Mouse (Mus musculus) kidney, postnatal 0 days (tissue): ENCODE measurements around the gene Mycbp2. TPM values are rescaled to one million over a fixed set of nuclear protein-coding genes. Genes with fewer than 3 reads are reported as not detected.
A peak's percentile ranks its signal among the peaks of the same experiment; 100 is the strongest.

ENCODE experiments used
- ATAC-seq: fragments of 200-750 bp; cut with Nextera tagmentation; replicated peaks from 2 replicates; pipeline ENCODE4 v1.8.0; 2017; ENCODE audit warnings: low read depth, moderate number of reproducible peaks, moderate TSS enrichment, moderate library complexity; ENCODE audit not compliant: low FRiP score
- DNase-seq: peaks from one replicate; pipeline ENCODE4 v3.0.0-alpha.2; 2016; ENCODE audit warnings: low spot score
- H3K27ac ChIP-seq: fragments of 300-500 bp; sonication (generic); 2 replicates; pipeline ENCODE4 v1.5.1; 2014; ENCODE audit warnings: mild to moderate bottlenecking
- H3K27me3 ChIP-seq: fragments of 300-500 bp; sonication (generic); 2 replicates; pipeline ENCODE4 v1.6.1; 2014; ENCODE audit warnings: low read length, mixed read lengths; ENCODE audit not compliant: insufficient read depth
- H3K36me3 ChIP-seq: fragments of 300-500 bp; sonication (generic); 2 replicates; pipeline ENCODE4 v1.6.1; 2014; ENCODE audit warnings: low read length, mixed read lengths; ENCODE audit not compliant: insufficient read depth
- H3K4me1 ChIP-seq: fragments of 300-500 bp; sonication (generic); replicated peaks from 2 replicates; pipeline ENCODE4 v1.6.1; 2014; ENCODE audit warnings: antibody characterized with exemption, low read length, mixed read lengths; ENCODE audit not compliant: insufficient read depth
- H3K4me2 ChIP-seq: fragments of 300-500 bp; sonication (generic); 2 replicates; pipeline ENCODE4 v1.6.1; 2014; ENCODE audit warnings: mild to moderate bottlenecking, low read length, moderate library complexity, mixed read lengths
- H3K4me3 ChIP-seq: fragments of 300-500 bp; sonication (generic); replicated peaks from 2 replicates; pipeline ENCODE4 v1.5.1; 2014; ENCODE audit warnings: low read depth, low read length
- H3K9ac ChIP-seq: fragments of 300-500 bp; sonication (generic); 2 replicates; pipeline ENCODE4 v1.6.1; 2014; ENCODE audit warnings: low read depth, low read length
- H3K9me3 ChIP-seq: fragments of 300-500 bp; sonication (generic); replicated peaks from 2 replicates; pipeline ENCODE4 v1.6.1; 2016; ENCODE audit warnings: low read length, inconsistent platforms, mixed read lengths
- CTCF ChIP-seq: IDR thresholded peaks from 2 replicates; pipeline ENCODE4 v1.5.1; 2016; ENCODE audit warnings: antibody characterized with exemption, low read depth, mild to moderate bottlenecking, moderate library complexity
- WGBS: fragments of 180-500 bp; shearing (Covaris S2); extraction: QIAGEN DNeasy Blood & Tissue Kit; methylation state at CpG from one replicate; pipeline ENCODE4 v1.1.7; 2014; 5-methylcytosine and 5-hydroxymethylcytosine counted together
- polyA plus RNA-seq: library from polyadenylated mRNA; unstranded; fragments of >200 nt; fragmentation: Nextera tagmentation; extraction: Ambion mirVana; gene quantifications from 2 replicates; pipeline ENCODE4 v1.2.1, GENCODE M21; 2015

Gene Mycbp2
- polyA plus RNA-seq, 1 experiment from 2014 or later: 19.2 TPM

GRCm38 (mm10) chr14:103073825-103074224 is 272.8 kb downstream of the Mycbp2 start:
- peaks cover 27% of the 10 kb centered on the region; the same call in 1 of the 2 replicates for H3K36me3 ChIP-seq
- no peak overlapping the region for H3K27ac ChIP-seq
- H3K4me3 ChIP-seq: no peak overlapping the region
- no peak overlapping the region for H3K4me2 ChIP-seq
- ATAC-seq: no peak
- no peak for DNase-seq
- TF ChIP-seq CTCF: no peak
- H3K4me1 ChIP-seq: no peaks in the 10 kb centered on the region
- no peaks in the 10 kb centered on the region for H3K9me3 ChIP-seq
- no peak overlapping the region for H3K9ac ChIP-seq
- WGBS: 94% methylated on average over 8 of the region's 8 CpGs
- H3K27me3 ChIP-seq: no peaks in the 10 kb centered on the region

- no peaks in the 10 kb centered on the region for H3K4me1 ChIP-seq
- H3K27ac ChIP-seq: no peak overlapping the region
- 90% methylated on average over 4 of the region's 4 CpGs for WGBS
- peaks cover 23% of the 10 kb centered on the region; the same call in 1 of the 2 replicates for H3K36me3 ChIP-seq
- no peak overlapping the region for H3K9ac ChIP-seq
- no peak overlapping the region for H3K4me2 ChIP-seq
- DNase-seq (no peak), ATAC-seq (no peak)
- H3K4me3 ChIP-seq: no peak overlapping the region
- no peaks in the 10 kb centered on the region for H3K9me3 ChIP-seq
- H3K27me3 ChIP-seq: no peaks in the 10 kb centered on the region
- no peak for TF ChIP-seq CTCF
Observed at GRCm38 (mm10) chr14:103072731-103073130, 273.9 kb downstream of the Mycbp2 start.

- Histone ChIP-seq H3K4me2 (0 out of 2 replicates have a peak overlapping the region, but pooled peaks have one; percentile 77), H3K4me3 (no peak overlapping the region), H3K9ac (no peak overlapping the region), H3K36me3 (peaks cover 17% of the 10 kb centered on the region; the same call in 1 of the 2 replicates), H3K27ac (no peak overlapping the region), H3K27me3 (no peaks in the 10 kb centered on the region), H3K9me3 (no peaks in the 10 kb centered on the region), H3K4me1 (no peaks in the 10 kb centered on the region)
- ATAC-seq: no peak
- TF ChIP-seq CTCF: no peak
- no peak for DNase-seq
- 91% methylated on average over 12 of the region's 12 CpGs for WGBS
Observed at GRCm38 (mm10) chr14:103071471-103071870, 275.1 kb downstream of the Mycbp2 start.

- TF ChIP-seq CTCF: no peak
- ATAC-seq (no peak), DNase-seq (no peak)
- peak overlapping the region; percentile 77 for H3K4me2 ChIP-seq
- H3K4me3 ChIP-seq: peak overlapping the region; percentile 70
- H3K36me3 ChIP-seq: peaks cover 17% of the 10 kb centered on the region; the same call in 1 of the 2 replicates
- H3K27me3 ChIP-seq: no peaks in the 10 kb centered on the region
- H3K9me3 ChIP-seq: no peaks in the 10 kb centered on the region
- peak overlapping the region; percentile 89 for H3K27ac ChIP-seq
- WGBS: 3% methylated on average over 10 of the region's 10 CpGs
- peak overlapping the region; percentile 74 for H3K9ac ChIP-seq
- no peaks in the 10 kb centered on the region for H3K4me1 ChIP-seq
Observed at GRCm38 (mm10) chr14:103070790-103071189, 275.8 kb downstream of the Mycbp2 start.

- Histone ChIP-seq H3K27ac (peak within 1 kb of the TSS; percentile 89), H3K9ac (peak within 1 kb of the TSS; percentile 74), H3K4me2 (peak within 1 kb of the TSS; percentile 77), H3K4me1 (no peaks in the 10 kb centered on the region), H3K9me3 (no peaks in the 10 kb centered on the region), H3K36me3 (peaks cover 17% of the 10 kb centered on the region; the same call in 1 of the 2 replicates), H3K4me3 (peak within 1 kb of the TSS; percentile 70), H3K27me3 (no peaks in the 10 kb centered on the region)
- ATAC-seq (peak; percentile 98), DNase-seq (peak; percentile 95)
- WGBS: under 1% methylated on average over 65 of the region's 65 CpGs
- peak; percentile 61 for TF ChIP-seq CTCF
Observed at GRCm38 (mm10) chr14:103069864-103070611, 276.6 kb downstream of the Mycbp2 start, which contains the start of gene Cln5. Cln5 (plus strand) TSS chr14:103070216.

- DNase-seq: no peak
- no peak; the same call in 1 of the 2 replicates for ATAC-seq
- Histone ChIP-seq H3K4me3 (peak overlapping the region; percentile 70), H3K36me3 (peaks cover 11% of the 10 kb centered on the region; the same call in 1 of the 2 replicates), H3K9ac (0 out of 2 replicates have a peak overlapping the region, but pooled peaks have one; percentile 46), H3K4me2 (peak overlapping the region; percentile 77), H3K4me1 (no peaks in the 10 kb centered on the region), H3K9me3 (no peaks in the 10 kb centered on the region), H3K27ac (peak overlapping the region; percentile 89), H3K27me3 (no peaks in the 10 kb centered on the region)
- no peak for TF ChIP-seq CTCF
- WGBS: 12% methylated on average over 12 of the region's 12 CpGs
Observed at GRCm38 (mm10) chr14:103069465-103069863, 277.1 kb downstream of the Mycbp2 start.
